Mouse (Mus musculus) G1E (cell line): Measurements from ENCODE around the gene Rictor. TPM values are rescaled to one million over a fixed set of nuclear protein-coding genes. Genes with fewer than 3 reads are reported as not detected.
"Not testable (repeated sequence)": the region's sequence is repeated elsewhere in the genome, so short reads cannot be mapped to it uniquely, and the experiment has no call there.

ENCODE experiments used
- ATAC-seq: 2 replicates; pipeline ENCODE4 v1.8.0; 2016; ENCODE audit warnings: mild to moderate bottlenecking; ENCODE audit not compliant: insufficient number of reproducible peaks, poor library complexity, low FRiP score, severe bottlenecking; ENCODE audit errors: extremely low read depth
- DNase-seq: peaks from one replicate; pipeline ENCODE4 v3.0.0; 2012; ENCODE audit warnings: low spot score
- H3K27me3 ChIP-seq: 2 replicates; pipeline ENCODE4 v1.6.1; 2012; ENCODE audit warnings: mild to moderate bottlenecking, low read length, inconsistent platforms; ENCODE audit not compliant: insufficient read depth
- H3K36me3 ChIP-seq: replicated peaks from 2 replicates; pipeline ENCODE3; 2012; ENCODE audit warnings: mild to moderate bottlenecking, inconsistent platforms
- H3K4me1 ChIP-seq: 2 replicates; pipeline ENCODE4 v1.6.1; 2012; ENCODE audit warnings: low read depth, low read length, inconsistent platforms, mixed read lengths; ENCODE audit not compliant: insufficient read depth
- H3K4me3 ChIP-seq: 2 replicates; pipeline ENCODE4 v1.5.1; 2012; ENCODE audit warnings: low read depth, mild to moderate bottlenecking, inconsistent platforms, low read length, moderate library complexity, mixed read lengths
- H3K9me3 ChIP-seq: replicated peaks from 2 replicates; pipeline ENCODE4 v1.6.1; 2012; ENCODE audit warnings: inconsistent platforms
- CTCF ChIP-seq: IDR thresholded peaks from 2 replicates; pipeline ENCODE4 v1.5.1; 2012; ENCODE audit warnings: low read depth, low read length, inconsistent platforms, mixed read lengths
- GATA1 ChIP-seq: IDR thresholded peaks from 2 replicates; pipeline ENCODE4 v1.6.1; 2012; ENCODE audit warnings: borderline replicate concordance, low read length, inconsistent platforms, mixed read lengths
- GATA2 ChIP-seq: IDR thresholded peaks from 2 replicates; pipeline ENCODE4 v1.6.1; 2012; ENCODE audit warnings: low read depth, low read length, inconsistent platforms, borderline replicate concordance
- POLR2AphosphoS5 ChIP-seq: IDR thresholded peaks from 2 replicates; pipeline ENCODE4 v1.6.1; 2012; ENCODE audit warnings: low read depth, low read length, inconsistent platforms; ENCODE audit not compliant: insufficient replicate concordance
- TAL1 ChIP-seq: conservative IDR thresholded peaks from 2 replicates; pipeline ENCODE4 v1.6.1; 2012; ENCODE audit warnings: low read depth, low read length, inconsistent platforms, mixed read lengths
- polyA plus RNA-seq: library from polyadenylated mRNA; stranded (reverse); fragments of >175 nt; gene quantifications from 2 replicates; pipeline ENCODE4 v1.2.3, GENCODE M21; 2012
- total RNA-seq, 2 experiments: library from RNA; stranded (forward) in 1 of 2; stranded (reverse) in 1 of 2; fragments of 200-1000 nt in 1 of 2; fragments of >200 nt in 1 of 2; fragmentation: Nextera tagmentation in 1 of 2; gene quantifications; 2 replicates each; pipeline ENCODE4 v1.2.3; 2014 to 2017

Rictor gene
- total and polyA plus RNA-seq, 3 experiments = 0.75 to 92.6 (median 61.5) TPM

GRCm38 (mm10) chr15:6743723-6744122 is 35.5 kb downstream of the Rictor start:
- ATAC-seq (peak; percentile 90), DNase-seq (no peak)
- H3K9me3 ChIP-seq = no peaks in the 10 kb centered on the region
- H3K4me3 ChIP-seq = no peak overlapping the region
- H3K36me3 ChIP-seq = peaks cover 63% of the 10 kb centered on the region
- no peaks in the 10 kb centered on the region for H3K27me3 ChIP-seq
- H3K4me1 ChIP-seq = peaks cover 21% of the 10 kb centered on the region
- 0 out of 2 replicates have a peak, but pooled peaks have one; percentile 8 for TF ChIP-seq TAL1
- TF ChIP-seq GATA1 = no peak

DNA sequence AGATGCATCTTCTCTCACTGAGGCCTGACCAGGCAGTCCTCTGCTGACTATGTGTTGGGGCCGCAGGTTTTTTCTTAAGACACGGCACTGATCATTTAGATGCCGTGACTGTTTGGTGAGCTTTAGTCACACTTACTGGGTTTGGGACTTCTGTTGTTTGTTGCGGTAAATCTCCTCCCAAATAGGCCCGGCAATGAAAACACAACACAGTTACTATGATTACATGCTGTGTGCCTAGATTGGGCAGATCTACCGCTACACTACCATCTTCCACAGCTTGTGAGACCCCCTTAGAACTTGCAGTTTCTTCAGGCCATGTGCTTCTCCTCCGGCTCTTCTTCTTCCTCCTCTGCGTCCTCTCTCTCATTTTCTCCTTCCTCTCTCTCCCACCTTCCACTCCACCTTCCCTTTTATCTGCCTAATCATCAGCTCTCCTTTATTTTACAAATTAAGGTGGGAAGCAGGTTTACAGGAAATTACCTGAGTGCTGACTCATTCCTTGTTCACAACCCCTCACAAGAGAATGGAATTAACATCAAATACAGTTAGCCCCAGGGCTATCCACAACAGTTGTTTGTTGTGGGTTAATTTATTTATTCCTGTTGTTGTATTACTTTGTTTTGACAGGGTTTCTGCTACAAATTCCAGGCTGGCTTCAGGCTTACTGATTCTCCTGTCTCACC is 38.3 kb downstream of the Rictor start:
- H3K27me3 ChIP-seq, DNase-seq, H3K4me3 ChIP-seq, ATAC-seq, H3K9me3 ChIP-seq: not testable (repeated sequence)
- Histone ChIP-seq H3K36me3 (peaks cover 69% of the 10 kb centered on the region), H3K4me1 (peaks cover 13% of the 10 kb centered on the region)

GRCm38 (mm10) chr15:6747001-6747400 is 38.8 kb downstream of the Rictor start:
- ATAC-seq (no peak), DNase-seq (no peak)
- Histone ChIP-seq H3K36me3 (peaks cover 67% of the 10 kb centered on the region), H3K4me3 (no peak overlapping the region), H3K4me1 (peaks cover 13% of the 10 kb centered on the region), H3K27me3 (no peaks in the 10 kb centered on the region), H3K9me3 (no peaks in the 10 kb centered on the region)
- TF ChIP-seq POLR2AphosphoS5 (no peak), GATA1 (no peak), GATA2 (no peak), CTCF (no peak), TAL1 (no peak)

GRCm38 (mm10) chr15:6754400-6754799 is 46.2 kb downstream of the Rictor start:
- no peaks in the 10 kb centered on the region for H3K27me3 ChIP-seq
- ATAC-seq = no peak
- no peak overlapping the region for H3K4me3 ChIP-seq
- peaks cover 77% of the 10 kb centered on the region for H3K36me3 ChIP-seq
- DNase-seq = no peak
- TF ChIP-seq TAL1 = no peak
- no peak for TF ChIP-seq POLR2AphosphoS5
- no peak for TF ChIP-seq GATA1
- no peak for TF ChIP-seq GATA2
- TF ChIP-seq CTCF = no peak
- H3K4me1 ChIP-seq = no peaks in the 10 kb centered on the region
- no peaks in the 10 kb centered on the region for H3K9me3 ChIP-seq

GRCm38 (mm10) chr15:6772265-6772664 is 64.1 kb downstream of the Rictor start:
- TF ChIP-seq TAL1 (no peak), CTCF (no peak), GATA2 (no peak), POLR2AphosphoS5 (no peak), GATA1 (no peak)
- no peak overlapping the region for H3K4me3 ChIP-seq
- DNase-seq = no peak
- H3K4me1 ChIP-seq = 0 out of 2 replicates have a peak, but pooled peaks cover 3% of the 10 kb centered on the region
- no peaks in the 10 kb centered on the region for H3K9me3 ChIP-seq
- no peaks in the 10 kb centered on the region for H3K27me3 ChIP-seq
- peaks cover 84% of the 10 kb centered on the region for H3K36me3 ChIP-seq
- ATAC-seq = no peak

DNA sequence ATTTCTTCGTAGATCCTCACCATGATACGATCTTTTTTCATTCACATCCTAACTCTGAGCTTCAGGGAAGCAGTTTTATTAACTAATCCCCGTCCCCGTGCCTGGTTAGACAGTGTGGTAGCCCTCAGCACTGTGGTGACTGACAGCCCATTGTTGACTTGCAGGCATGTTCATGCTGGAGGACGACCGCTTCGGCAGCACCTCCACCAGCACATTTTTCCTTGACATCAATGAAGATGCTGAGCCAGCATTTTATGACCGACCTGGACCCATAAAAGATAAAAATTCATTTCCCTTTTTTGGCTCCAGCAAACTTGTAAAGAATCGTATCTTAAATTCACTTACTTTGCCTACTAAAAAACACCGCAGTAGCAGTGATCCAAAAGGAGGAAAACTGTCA is 78.0 kb downstream of the Rictor start:
- ATAC-seq = no peak
- Histone ChIP-seq H3K4me3 (no peak overlapping the region), H3K4me1 (no peaks in the 10 kb centered on the region), H3K27me3 (no peaks in the 10 kb centered on the region), H3K36me3 (peaks cover 91% of the 10 kb centered on the region), H3K9me3 (no peaks in the 10 kb centered on the region)
- no peak for TF ChIP-seq GATA1
- no peak for TF ChIP-seq GATA2
- TF ChIP-seq POLR2AphosphoS5 = no peak
- no peak for TF ChIP-seq TAL1
- no peak for TF ChIP-seq CTCF
- DNase-seq = no peak

DNA sequence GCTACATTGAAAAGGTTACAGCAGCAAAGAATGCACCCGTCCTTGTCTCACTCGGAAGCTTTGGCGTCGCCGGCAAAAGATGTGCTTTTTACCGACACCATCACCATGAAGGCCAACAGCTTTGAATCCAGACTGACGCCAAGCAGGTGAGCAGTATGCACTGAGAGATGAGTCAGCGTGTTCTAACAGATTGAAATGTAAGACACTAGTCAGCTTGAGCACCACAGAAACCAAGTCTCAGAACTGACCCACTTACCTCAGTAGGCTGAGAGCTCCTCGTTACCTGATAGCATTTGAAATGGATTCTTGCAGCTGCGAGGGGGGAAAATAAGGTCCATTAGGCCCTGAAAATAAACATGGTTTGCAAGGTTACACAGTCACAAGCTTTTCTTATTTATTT is 79.1 kb downstream of the Rictor start:
- no peaks in the 10 kb centered on the region for H3K9me3 ChIP-seq
- H3K4me3 ChIP-seq = no peak overlapping the region
- no peak for DNase-seq
- H3K36me3 ChIP-seq = peaks cover 91% of the 10 kb centered on the region
- no peaks in the 10 kb centered on the region for H3K27me3 ChIP-seq
- H3K4me1 ChIP-seq = no peaks in the 10 kb centered on the region
- no peak for TF ChIP-seq CTCF
- TF ChIP-seq GATA2 = no peak
- no peak for TF ChIP-seq GATA1
- no peak for TF ChIP-seq TAL1
- no peak for TF ChIP-seq POLR2AphosphoS5
- ATAC-seq = no peak
